Mouse (Mus musculus): ENCODE data around the gene Treh. TPM values are rescaled to one million over a fixed set of nuclear protein-coding genes. Genes with fewer than 3 reads are reported as not detected.

The Treh gene
- polyA plus RNA-seq, 1 experiment from 2014 or later: not detected

- no peaks in the 10 kb centered on the region for H3K27me3 ChIP-seq (ENCODE audit: control insufficient read depth, insufficient read depth, low read length)
- no peak overlapping the region for H3K27ac ChIP-seq (ENCODE audit: low read length)
- H3K4me3 ChIP-seq (replicated peaks; ENCODE audit: low read length): no peak overlapping the region
- WGBS: 86% methylated on average over 2 of the region's 2 CpGs
- H3K9ac ChIP-seq (ENCODE audit: low read length): no peak overlapping the region
- H3K4me2 ChIP-seq (ENCODE audit: low read depth, low read length): no peak overlapping the region
- no peaks in the 10 kb centered on the region for H3K9me3 ChIP-seq (replicated peaks; ENCODE audit: control insufficient read depth, low read length)
- H3K36me3 ChIP-seq (ENCODE audit: control insufficient read depth, insufficient read depth, low read length): no peaks in the 10 kb centered on the region
- no peak for ATAC-seq (ENCODE audit: insufficient read depth, low FRiP score)
- H3K4me1 ChIP-seq (ENCODE audit: control insufficient read depth, insufficient read depth, low read length): no peaks in the 10 kb centered on the region
Measured at GRCm38 (mm10) chr9:44644186-44644585, 28.8 kb upstream of the Treh start.

DNA sequence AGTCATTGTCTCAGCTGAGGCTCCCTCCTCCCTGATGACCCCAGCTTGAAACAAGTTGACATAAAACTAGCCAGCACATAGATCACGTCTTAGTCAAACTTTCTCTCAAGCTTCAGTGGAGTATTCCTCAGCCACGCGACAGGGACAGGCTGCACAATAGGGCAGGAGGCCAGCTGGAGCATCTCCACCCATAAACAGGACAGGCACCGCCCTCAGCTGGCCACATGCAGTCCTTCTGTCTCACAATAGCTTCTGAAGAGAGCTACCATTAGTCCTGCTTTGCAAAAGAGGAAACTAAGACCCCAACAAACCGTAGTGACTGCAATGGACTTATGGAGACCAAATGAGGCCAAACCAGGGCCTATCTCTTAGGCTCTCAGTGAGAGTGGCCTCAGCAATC, 27.6 kb upstream of the Treh start:
- H3K27me3 ChIP-seq (ENCODE audit: control insufficient read depth, insufficient read depth, low read length): no peaks in the 10 kb centered on the region
- ATAC-seq (ENCODE audit: insufficient read depth, low FRiP score): no peak
- H3K4me1 ChIP-seq (ENCODE audit: control insufficient read depth, insufficient read depth, low read length): no peaks in the 10 kb centered on the region
- H3K9ac ChIP-seq (ENCODE audit: low read length): no peak overlapping the region
- H3K4me2 ChIP-seq (ENCODE audit: low read depth, low read length): no peak overlapping the region
- H3K36me3 ChIP-seq (ENCODE audit: control insufficient read depth, insufficient read depth, low read length): no peaks in the 10 kb centered on the region
- H3K4me3 ChIP-seq (replicated peaks; ENCODE audit: low read length): no peak overlapping the region
- no peak overlapping the region for H3K27ac ChIP-seq (ENCODE audit: low read length)
- no peaks in the 10 kb centered on the region for H3K9me3 ChIP-seq (replicated peaks; ENCODE audit: control insufficient read depth, low read length)
- WGBS: 50% methylated on average over 5 of the region's 5 CpGs

DNA sequence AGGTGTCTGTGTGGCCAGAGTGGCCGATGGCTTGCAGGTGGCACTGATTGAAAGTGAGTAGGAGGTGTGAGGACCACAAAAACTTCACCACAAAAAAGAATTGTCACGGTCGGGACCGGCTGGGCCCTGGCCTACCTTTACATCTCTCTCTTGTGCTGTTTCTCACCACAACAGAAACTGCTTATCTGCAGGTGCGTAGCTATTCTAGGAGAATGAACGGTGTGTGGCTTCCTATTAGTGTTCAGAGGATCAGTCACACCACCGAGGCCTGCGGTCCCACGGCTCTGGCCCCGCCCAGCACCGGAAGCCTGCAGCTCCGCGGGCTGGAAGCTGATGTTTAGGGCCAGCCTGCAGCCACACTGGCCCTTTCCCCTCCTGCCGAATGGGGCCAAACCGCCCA, 27.1 kb upstream of the Treh start:
- ATAC-seq (ENCODE audit: insufficient read depth, low FRiP score): no peak
- Histone ChIP-seq H3K4me3 (replicated peaks; ENCODE audit: low read length) (no peak overlapping the region), H3K9ac (ENCODE audit: low read length) (no peak overlapping the region), H3K4me1 (ENCODE audit: control insufficient read depth, insufficient read depth, low read length) (no peaks in the 10 kb centered on the region), H3K27ac (ENCODE audit: low read length) (no peak overlapping the region), H3K27me3 (ENCODE audit: control insufficient read depth, insufficient read depth, low read length) (no peaks in the 10 kb centered on the region), H3K4me2 (ENCODE audit: low read depth, low read length) (no peak overlapping the region), H3K9me3 (replicated peaks; ENCODE audit: control insufficient read depth, low read length) (no peaks in the 10 kb centered on the region), H3K36me3 (ENCODE audit: control insufficient read depth, insufficient read depth, low read length) (no peaks in the 10 kb centered on the region)
- WGBS: 57% methylated on average over 15 of the region's 15 CpGs

DNA sequence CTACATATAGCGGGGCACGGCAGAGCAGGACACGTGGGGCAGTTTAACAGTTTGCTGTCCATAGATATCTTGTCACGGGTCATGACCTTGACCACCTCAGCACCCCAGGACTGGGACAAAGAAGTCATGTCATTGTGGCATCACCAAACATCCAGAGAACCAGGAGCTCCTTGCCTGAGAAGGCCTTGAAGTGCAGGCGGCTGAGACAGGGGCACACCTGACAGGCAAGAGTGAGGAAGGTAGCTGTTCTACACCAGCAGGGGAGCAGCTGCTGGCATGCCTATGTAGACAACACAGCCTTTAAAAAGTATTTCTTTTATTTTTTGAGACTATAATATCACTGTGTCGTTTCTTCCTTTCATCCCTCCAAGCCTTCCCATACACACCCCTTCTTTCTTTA, 26.7 kb upstream of the Treh start:
- Histone ChIP-seq H3K4me3 (replicated peaks; ENCODE audit: low read length) (no peak overlapping the region), H3K27me3 (ENCODE audit: control insufficient read depth, insufficient read depth, low read length) (no peaks in the 10 kb centered on the region), H3K36me3 (ENCODE audit: control insufficient read depth, insufficient read depth, low read length) (no peaks in the 10 kb centered on the region), H3K9ac (ENCODE audit: low read length) (no peak overlapping the region), H3K27ac (ENCODE audit: low read length) (no peak overlapping the region), H3K4me2 (ENCODE audit: low read depth, low read length) (no peak overlapping the region), H3K4me1 (ENCODE audit: control insufficient read depth, insufficient read depth, low read length) (no peaks in the 10 kb centered on the region), H3K9me3 (replicated peaks; ENCODE audit: control insufficient read depth, low read length) (no peaks in the 10 kb centered on the region)
- no peak for ATAC-seq (ENCODE audit: insufficient read depth, low FRiP score)
- WGBS: 88% methylated on average over 6 of the region's 6 CpGs

DNA sequence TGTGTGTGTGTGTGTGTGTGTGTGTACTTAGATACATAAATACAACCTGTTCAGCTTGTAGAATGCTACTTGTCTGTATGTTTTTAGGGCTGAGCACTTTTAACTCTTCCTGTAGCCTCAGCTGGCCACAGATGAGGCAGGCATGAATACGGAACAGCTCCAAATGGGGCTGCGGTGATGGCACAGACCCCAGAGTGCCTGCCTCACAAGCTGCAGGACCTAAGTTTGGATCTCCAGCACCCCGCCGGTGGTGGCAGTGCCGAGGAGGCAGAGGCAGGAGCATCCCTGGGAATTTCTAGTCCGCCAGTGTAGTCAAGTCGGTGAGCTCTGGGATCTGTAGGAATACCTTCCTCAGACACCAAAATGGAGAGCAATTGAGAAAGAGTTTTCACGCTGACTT, 26.0 kb upstream of the Treh start:
- 93% methylated on average over 8 of the region's 8 CpGs for WGBS
- no peak for ATAC-seq (ENCODE audit: insufficient read depth, low FRiP score)
- Histone ChIP-seq H3K4me2 (ENCODE audit: low read depth, low read length) (no peak overlapping the region), H3K4me1 (ENCODE audit: control insufficient read depth, insufficient read depth, low read length) (no peaks in the 10 kb centered on the region), H3K9ac (ENCODE audit: low read length) (no peak overlapping the region), H3K27ac (ENCODE audit: low read length) (no peak overlapping the region), H3K36me3 (ENCODE audit: control insufficient read depth, insufficient read depth, low read length) (no peaks in the 10 kb centered on the region), H3K27me3 (ENCODE audit: control insufficient read depth, insufficient read depth, low read length) (no peaks in the 10 kb centered on the region), H3K9me3 (replicated peaks; ENCODE audit: control insufficient read depth, low read length) (no peaks in the 10 kb centered on the region), H3K4me3 (replicated peaks; ENCODE audit: low read length) (no peak overlapping the region)

- H3K27ac ChIP-seq (ENCODE audit: low read length): no peak overlapping the region
- H3K4me2 ChIP-seq (ENCODE audit: low read depth, low read length): no peak overlapping the region
- ATAC-seq (ENCODE audit: insufficient read depth, low FRiP score): no peak
- no peaks in the 10 kb centered on the region for H3K9me3 ChIP-seq (replicated peaks; ENCODE audit: control insufficient read depth, low read length)
- no peak overlapping the region for H3K4me3 ChIP-seq (replicated peaks; ENCODE audit: low read length)
- no peak overlapping the region for H3K9ac ChIP-seq (ENCODE audit: low read length)
- WGBS: 74% methylated on average over 4 of the region's 4 CpGs
- no peaks in the 10 kb centered on the region for H3K4me1 ChIP-seq (ENCODE audit: control insufficient read depth, insufficient read depth, low read length)
- no peaks in the 10 kb centered on the region for H3K27me3 ChIP-seq (ENCODE audit: control insufficient read depth, insufficient read depth, low read length)
- no peaks in the 10 kb centered on the region for H3K36me3 ChIP-seq (ENCODE audit: control insufficient read depth, insufficient read depth, low read length)
Measured at GRCm38 (mm10) chr9:44647656-44648055, 25.4 kb upstream of the Treh start.

- no peaks in the 10 kb centered on the region for H3K9me3 ChIP-seq (replicated peaks; ENCODE audit: control insufficient read depth, low read length)
- H3K4me3 ChIP-seq (replicated peaks; ENCODE audit: low read length): no peak overlapping the region
- no peaks in the 10 kb centered on the region for H3K27me3 ChIP-seq (ENCODE audit: control insufficient read depth, insufficient read depth, low read length)
- H3K4me1 ChIP-seq (ENCODE audit: control insufficient read depth, insufficient read depth, low read length): no peaks in the 10 kb centered on the region
- no peaks in the 10 kb centered on the region for H3K36me3 ChIP-seq (ENCODE audit: control insufficient read depth, insufficient read depth, low read length)
- ATAC-seq (ENCODE audit: insufficient read depth, low FRiP score): no peak
- H3K27ac ChIP-seq (ENCODE audit: low read length): no peak overlapping the region
- WGBS: 67% methylated on average over 7 of the region's 7 CpGs
- H3K9ac ChIP-seq (ENCODE audit: low read length): no peak overlapping the region
- H3K4me2 ChIP-seq (ENCODE audit: low read depth, low read length): no peak overlapping the region
Measured at GRCm38 (mm10) chr9:44648881-44649281, 24.2 kb upstream of the Treh start.

DNA sequence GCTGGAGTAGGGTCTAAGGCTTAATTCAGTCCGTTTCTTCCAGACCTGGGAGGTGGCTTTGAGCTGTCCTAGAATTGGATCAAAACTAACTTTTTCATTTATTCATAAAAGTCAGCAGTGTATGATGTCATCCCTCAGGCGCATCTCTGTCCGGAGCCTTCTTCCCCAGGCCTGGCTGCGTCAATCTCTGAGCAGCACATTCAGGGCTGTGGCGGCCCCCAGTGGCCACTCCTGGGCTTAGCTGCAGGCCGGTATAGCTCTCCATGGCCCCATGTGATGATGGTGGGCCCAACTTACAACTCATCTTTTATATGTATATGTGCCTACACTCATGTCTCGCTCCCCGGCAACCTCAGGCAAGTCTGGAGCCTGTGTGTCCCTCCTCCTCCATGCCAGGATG, 21.0 kb upstream of the Treh start:
- Histone ChIP-seq H3K36me3 (ENCODE audit: control insufficient read depth, insufficient read depth, low read length) (no peaks in the 10 kb centered on the region), H3K9me3 (replicated peaks; ENCODE audit: control insufficient read depth, low read length) (no peaks in the 10 kb centered on the region), H3K27me3 (ENCODE audit: control insufficient read depth, insufficient read depth, low read length) (no peaks in the 10 kb centered on the region), H3K9ac (ENCODE audit: low read length) (no peak overlapping the region), H3K4me2 (ENCODE audit: low read depth, low read length) (no peak overlapping the region), H3K4me3 (replicated peaks; ENCODE audit: low read length) (no peak overlapping the region), H3K27ac (ENCODE audit: low read length) (no peak overlapping the region), H3K4me1 (ENCODE audit: control insufficient read depth, insufficient read depth, low read length) (peaks cover 5% of the 10 kb centered on the region)
- peak; percentile 71; the same call in 1 of the 2 replicates for ATAC-seq (ENCODE audit: insufficient read depth, low FRiP score)
- WGBS: 10% methylated on average over 8 of the region's 8 CpGs

GRCm38 (mm10) chr9:44653896-44654295, 19.1 kb upstream of the Treh start:
- Histone ChIP-seq H3K4me3 (replicated peaks; ENCODE audit: low read length) (no peak overlapping the region), H3K9ac (ENCODE audit: low read length) (no peak overlapping the region), H3K27me3 (ENCODE audit: control insufficient read depth, insufficient read depth, low read length) (no peaks in the 10 kb centered on the region), H3K9me3 (replicated peaks; ENCODE audit: control insufficient read depth, low read length) (no peaks in the 10 kb centered on the region), H3K27ac (ENCODE audit: low read length) (no peak overlapping the region), H3K4me2 (ENCODE audit: low read depth, low read length) (no peak overlapping the region), H3K4me1 (ENCODE audit: control insufficient read depth, insufficient read depth, low read length) (peaks cover 5% of the 10 kb centered on the region), H3K36me3 (ENCODE audit: control insufficient read depth, insufficient read depth, low read length) (no peaks in the 10 kb centered on the region)
- no peak for ATAC-seq (ENCODE audit: insufficient read depth, low FRiP score)
- 71% methylated on average over 4 of the region's 4 CpGs for WGBS
